Mouse (Mus musculus) right cerebral cortex, postnatal 10 days (tissue): ENCODE data around the gene Nupr1l.
"Not testable (repeated sequence)": the region's sequence is repeated elsewhere in the genome, so short reads cannot be mapped to it uniquely, and the experiment has no call there.

Experiments
- DNase-seq, 2 experiments: peaks; one replicate each; pipeline ENCODE4 v3.0.0; 2021; ENCODE audit warnings: low spot score in 2 of 2

The Nupr1l gene

DNA sequence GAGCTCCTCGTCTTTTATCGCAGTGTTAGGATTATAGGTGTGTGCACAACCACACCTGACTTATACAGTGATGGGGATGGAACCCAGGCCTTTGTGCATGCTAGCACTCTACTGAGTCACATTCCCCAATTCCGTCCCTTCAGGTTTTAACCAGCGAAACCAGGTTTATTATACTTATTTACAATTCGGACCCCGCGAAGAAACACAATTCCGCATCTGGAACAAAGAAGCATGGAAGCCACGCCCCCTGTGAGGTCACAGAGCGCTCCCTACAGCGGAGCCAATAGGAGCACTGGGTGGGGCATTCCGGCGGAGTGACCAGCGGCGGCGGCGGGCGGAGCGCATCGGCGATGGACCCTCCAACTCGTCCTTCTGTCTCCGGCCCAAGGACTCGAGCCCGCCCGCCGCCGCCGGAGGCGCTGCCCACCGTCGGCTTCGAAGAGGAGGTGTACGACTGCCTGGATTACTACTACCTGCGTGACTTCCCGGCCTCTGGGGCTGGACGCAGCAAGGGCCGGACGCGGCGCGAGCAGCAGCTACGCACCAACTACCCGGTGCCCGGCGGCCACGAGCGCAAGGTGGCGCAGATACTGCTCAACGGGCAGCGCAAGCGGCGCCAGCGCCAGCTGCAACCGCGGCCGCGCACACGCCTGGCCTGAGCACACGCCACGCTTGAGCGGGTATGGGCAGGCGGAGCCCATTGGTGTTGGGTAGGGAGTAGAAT is at the start of gene Nupr1l:
Gene Nupr1l, plus strand, starts transcription at position 299 of the 724 bp plus-strand sequence.
- DNase-seq: peak; percentile 93 to 94

DNA sequence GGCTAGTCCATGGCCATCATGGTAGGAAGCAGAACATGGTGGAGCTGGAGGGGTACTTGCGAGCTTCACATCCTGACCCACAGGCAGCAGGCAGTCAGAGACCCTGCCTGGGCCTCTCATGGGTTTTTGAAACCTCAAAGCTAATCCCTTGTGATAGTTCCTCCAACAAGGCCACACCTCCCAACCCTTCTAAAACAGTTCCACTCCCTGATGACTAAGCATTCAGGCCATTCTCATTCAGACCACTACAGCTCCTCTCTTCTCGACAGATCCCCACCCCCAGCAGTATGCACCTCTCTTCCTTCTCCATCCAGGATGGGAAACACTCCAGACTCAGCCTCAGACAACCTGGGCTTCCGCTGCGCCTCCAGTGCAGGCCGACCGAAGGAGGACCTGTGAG is 46.0 kb upstream of the Nupr1l start:
- no peak for DNase-seq

DNA sequence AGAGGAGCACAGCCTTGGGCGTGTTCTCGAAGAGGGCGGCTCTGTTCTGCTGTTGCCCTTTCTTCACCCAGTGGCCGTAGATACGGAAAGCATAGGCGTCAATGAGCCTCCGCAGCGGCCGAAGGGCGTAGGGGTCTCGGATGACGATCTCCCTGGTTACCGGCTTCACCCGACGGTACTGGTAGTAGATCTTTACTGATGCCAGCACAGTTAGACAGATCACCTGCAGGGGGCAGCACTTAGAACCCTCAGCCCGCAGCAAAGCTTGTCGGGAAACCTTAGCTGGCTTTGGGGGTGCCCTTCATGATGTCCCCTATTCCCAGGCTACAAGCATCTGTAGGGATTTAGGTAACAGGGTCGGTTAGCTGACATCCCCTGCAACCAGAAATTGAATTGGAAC is 43.9 kb upstream of the Nupr1l start:
- peak; percentile 63 to 70 for DNase-seq

DNA sequence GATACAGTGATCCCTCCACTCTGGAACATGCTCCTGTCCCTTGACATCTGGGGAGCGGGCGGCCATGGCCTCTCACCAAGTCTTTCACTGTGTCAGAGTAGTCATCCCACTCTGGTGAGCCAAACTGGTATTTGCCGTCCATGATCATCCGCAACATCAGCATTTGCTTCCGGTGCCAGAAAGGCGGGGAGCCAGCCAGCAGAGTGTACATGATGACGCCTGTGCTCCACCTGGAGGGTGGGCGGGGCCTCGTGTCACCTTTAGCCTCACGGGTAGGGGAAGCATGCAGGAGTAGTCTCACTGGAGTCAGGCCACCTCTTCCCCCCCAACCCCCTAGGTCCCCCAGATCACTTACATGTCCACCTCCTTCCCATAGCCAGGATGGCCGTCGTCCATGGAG is 42.5 kb upstream of the Nupr1l start:
- no peak for DNase-seq

DNA sequence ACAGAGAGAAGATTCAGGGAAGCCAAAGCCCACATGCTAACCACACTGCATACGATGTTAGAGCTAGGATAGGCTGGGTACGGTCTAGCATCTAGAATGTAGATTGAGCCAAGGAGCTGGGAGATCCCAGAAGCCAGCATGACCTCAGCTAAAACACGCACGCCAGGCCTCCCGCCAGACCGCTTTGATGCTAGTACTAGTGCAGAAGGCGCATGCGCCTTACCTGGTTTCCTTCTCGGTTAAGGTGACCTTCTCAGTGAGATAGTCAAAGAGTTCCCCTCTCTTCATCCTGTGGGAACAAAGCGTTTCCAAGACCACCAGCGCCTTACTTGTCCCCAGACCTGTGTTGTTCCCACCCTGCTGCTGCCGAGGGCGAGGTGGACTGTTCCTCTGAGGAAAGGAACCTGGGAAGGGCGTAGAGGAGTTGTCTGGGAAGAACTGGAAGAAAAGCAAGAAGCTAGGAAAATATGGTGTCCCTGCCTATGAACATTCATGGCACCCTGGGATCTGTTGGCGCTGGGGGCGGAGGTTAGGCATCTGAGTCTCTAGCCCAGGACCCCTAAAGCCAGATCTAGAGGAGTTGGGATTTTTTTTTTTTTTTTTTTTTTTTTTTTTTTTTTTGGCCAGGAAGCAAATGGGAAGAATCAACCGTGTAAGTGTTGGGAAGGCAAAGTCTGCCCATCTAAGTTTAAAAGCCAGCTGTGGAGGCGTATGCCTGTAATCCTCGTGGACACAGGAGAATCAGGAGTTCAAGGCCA is 38.9 kb upstream of the Nupr1l start:
- no peak for DNase-seq

DNA sequence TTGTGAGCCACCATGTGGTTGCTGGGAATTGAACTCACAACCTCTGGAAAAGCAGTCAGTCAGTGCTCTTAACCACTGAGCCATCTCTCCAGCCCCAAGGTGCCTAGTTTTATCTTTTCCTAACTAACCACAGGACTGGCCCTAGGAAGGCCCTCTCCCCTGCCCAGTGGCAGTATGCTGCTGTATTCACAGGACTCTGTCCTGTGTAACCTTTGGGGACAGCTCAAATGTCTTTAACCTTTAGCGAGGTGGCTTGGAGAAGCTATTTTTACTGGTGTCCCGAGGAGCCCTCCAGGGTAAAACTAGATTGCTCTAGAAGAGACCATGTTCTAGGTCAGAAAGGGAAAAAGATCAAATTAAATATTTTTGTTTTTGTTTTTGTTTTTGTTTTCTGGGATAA is 37.1 kb upstream of the Nupr1l start:
- DNase-seq: no peak

DNA sequence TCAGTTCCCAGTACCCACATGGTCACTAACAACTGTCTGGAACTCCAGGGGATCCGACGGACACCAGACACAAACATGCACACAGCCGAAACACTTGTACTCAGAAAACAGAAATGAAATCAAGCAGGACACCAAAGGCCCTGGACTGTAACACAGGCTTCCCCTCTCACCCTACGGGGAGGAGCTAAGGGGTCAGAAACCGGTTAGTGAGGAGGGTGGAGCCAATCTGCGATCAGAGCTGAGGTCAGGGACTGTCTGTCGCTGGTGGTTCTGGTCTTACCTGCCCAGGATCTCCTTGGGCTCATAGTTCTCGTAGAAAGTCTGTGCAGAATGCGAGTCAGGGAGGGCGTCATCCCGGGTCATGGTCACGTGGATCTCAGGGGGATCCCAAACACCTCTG is 34.4 kb upstream of the Nupr1l start:
- DNase-seq: no peak

DNA sequence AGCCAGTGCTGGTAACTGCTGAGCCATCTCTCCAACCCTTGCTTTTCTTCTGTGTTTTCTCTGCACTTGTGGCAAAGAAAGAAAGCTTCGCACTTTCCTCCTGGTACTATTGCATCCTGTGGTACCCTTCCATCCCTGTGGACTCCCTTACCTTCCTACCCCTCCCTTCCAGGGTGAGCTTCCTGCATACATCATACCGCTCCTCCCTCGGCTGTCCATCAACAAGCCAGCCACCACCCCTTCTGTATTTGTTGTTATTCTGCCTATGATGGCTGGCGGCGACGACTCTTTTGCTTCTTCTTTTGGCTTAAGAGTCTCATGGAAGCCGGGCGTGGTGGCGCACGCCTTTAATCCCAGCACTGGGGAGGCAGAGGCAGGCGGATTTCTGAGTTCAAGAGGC is 33.2 kb upstream of the Nupr1l start:
- no peak for DNase-seq

DNA sequence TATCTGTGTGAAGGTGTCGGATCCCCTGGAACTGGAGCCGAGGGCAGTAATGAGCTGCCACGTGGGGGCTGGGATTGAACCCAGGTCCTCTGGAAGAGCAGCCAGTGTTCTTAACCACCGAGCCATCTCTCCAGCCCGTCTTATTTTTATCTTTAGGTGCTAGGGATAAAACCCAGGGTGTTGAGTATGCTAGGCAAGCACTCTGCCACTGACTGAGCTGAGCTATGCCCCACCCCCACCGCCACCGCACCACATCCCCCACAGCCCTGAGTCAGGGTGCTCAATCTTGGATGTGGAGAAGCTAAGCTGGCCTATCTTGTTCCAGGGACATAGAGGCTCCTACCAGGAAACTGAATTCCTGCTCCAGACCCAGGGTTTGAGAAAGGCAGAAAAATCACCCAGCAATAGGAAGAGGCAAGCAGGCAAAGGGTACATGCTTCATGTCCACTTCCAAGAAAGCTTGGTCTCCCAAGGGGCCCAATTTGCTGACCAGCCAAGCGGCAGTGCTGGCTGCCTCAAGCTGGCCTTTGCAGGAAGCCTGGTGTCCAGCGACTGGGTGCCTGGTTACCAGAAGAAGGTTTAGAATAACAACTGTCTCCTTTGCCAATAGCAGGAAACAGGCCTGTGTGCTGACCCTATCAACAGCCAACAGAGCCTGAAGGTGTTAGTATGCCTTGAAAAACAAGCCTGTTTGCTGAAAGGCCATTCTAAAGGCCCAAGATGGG is 30.4 kb upstream of the Nupr1l start:
- DNase-seq: peak; percentile 63 to 78

DNA sequence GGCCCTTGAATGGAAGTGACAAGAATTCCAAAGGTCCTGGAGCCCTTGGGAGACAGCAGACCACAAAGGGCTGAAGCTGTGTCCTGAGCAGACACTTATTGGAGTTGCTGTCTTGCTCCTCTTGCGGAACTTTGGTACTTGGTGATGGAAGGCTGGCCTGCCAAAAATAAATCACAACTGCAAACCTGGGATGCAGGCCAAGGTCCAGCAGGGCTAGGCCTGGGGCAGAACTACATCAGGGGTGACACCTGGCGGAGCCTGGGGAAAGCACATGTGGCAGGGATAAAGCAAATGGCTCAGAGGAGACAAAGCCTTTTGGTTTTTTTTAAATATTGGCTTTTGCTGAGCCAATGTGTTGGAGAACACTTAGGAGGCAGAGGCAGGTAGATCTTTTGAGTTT is 29.4 kb upstream of the Nupr1l start:
- DNase-seq: peak; percentile 66 to 72

DNA sequence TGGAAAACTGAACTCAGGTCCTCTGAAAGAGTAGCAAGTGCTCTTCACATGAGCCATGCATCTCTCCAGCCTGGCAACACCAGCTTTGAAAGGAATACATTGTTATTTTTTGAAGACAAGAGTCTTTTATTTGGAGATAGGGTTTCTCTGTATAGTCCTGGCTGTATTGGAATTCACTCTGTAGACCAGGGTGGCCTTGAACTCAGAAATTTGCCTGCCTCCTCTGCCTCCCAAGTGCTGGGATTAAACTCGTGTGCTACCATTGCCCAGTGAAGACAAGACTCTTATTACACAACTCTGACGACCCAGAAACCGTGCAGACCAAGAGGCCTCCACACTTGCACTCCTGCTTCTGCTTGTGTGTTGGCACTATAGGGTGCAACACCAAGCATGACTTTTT is 28.5 kb upstream of the Nupr1l start:
- DNase-seq: no peak

DNA sequence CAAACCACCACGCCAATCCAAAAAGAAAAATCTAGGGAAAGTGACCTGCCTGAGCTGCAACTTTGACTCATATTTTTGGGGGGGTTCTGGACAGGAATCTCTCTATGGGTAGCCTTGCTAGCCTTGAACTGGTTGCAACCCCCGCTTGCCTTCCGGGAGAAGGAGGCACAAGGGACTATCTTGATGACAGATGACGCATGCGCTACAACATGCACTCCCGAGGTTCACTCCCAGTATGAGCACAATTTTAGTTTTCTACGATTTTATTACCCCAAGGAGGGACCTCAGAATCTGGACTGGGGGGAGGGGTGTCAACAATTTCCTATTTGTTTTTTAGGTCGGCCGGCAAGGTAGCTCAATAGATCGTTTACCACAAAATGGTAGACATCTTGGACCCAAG is 22.1 kb upstream of the Nupr1l start:
- DNase-seq: no peak

DNA sequence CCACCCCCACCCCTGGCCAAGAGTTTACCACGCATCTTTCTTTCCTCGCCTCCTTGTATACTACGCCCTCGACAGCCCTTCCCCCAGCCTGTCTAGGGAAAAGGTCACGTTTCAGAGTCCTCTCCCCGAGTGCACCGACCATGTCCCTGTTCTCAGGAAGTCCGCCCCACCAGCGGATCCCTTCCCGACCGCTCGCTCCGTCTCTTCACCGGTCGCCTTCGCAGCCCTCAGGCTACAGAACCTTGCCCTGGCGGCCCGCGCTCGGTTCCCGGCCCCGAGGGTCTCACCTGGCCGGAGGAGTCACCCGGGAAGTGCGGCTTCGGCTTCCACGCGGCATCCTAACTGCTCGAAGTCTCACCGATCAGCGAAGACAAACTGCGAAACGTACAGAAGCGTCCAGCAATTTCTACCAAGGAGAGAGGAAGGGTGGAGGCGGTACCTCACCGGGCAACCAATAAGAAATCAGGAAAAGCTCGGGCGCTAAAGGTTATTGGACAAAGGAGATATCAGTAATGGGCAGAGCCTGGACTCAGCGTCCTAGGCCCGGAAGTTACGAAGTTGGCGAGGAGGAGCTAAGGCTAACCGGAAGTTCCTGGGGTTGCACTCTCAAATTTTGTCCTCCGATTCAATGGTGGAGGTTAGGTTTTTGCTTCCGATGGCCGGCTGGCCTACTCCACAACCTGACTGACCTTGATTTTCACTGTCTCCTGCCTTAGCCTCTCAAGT is 21.3 kb upstream of the Nupr1l start, which contains the start of gene Chchd2:
Gene Chchd2, minus strand, starts transcription at position 560 of the 726 bp plus-strand sequence.
- peak; percentile 96 to 98 for DNase-seq

DNA sequence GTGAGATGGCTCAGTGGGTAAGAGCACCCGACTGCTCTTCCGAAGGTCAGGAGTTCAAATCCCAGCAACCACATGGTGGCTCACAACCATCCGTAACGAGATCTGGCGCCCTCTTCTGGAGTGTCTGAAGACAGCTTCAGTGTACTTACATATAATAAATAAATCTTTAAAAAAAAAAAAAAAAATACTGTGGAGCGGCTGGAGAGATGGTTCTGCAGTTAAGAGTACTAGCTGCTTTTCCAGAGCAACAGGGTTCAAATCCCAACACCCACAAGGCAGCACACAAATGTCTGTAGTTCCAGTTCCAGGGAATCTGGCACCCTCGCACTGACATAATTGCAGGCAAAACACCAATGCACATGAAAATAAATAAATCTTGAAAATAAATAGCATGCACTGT is 17.9 kb upstream of the Nupr1l start:
- DNase-seq: not testable (repeated sequence)

DNA sequence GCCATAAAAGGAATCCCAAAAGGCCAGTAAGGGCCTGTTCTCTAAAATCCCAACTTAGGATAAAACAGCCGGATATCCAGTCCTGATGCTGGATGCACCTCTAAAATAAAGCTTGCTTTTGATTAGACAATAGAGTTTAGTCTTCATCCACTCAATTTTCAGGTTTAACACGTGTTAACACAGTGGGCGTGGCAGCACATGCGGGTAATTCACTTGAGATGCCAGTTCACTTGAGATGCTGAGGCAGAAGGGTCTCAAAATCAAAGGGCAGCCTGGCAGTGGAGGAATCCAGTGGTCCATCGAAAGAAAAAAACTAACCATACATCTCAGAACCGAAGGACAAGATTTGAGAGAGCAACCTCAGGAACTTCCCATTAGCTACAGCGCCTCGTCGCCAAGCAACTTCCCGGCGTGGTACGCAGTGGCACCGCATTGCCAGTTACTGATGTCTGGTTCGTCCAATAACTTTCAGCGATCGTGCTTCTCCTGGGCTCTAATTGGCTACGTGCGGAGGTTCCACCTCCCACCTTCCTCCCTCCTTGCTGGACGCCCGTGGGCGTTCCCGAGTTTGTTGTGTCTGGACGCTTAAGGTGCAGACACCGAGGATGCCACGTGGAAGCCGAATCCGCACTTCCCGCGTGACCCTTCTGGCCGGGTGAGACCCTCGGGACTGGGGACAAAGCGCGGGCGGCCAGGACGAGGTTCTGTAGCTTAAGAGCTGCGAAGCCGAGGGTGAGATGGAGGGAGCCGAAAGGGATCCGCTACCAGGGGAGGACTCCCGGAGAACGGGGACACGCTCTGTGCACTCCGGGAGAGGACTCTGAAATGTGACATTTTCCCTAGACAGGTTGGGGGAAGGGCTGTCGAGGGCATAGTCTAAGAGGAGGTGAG is 12.9 kb upstream of the Nupr1l start, which contains the start of gene Zbed5:
Gene Zbed5, plus strand, starts transcription at position 526 of the 891 bp plus-strand sequence.
- DNase-seq: peak; percentile 94 to 95

DNA sequence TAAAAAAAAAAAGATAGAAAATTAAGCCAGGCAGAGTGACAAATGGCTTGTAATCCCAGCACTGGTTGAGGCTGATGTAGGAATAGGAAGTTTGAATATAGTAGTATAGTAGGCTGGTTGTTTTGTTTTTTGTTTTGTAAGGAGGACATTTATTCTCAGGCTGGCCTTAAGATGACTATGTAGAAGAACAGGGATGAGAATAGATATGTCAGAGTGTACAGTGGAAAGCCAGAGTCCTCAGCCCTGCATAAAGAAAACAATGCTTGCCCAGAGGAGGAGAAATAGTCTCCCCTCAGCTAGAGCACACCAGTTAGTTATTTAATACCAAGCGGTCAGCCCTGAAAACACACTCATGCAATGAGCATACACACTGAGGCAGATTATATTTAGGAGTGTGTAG is 9.9 kb upstream of the Nupr1l start, which contains the start of gene Phkg1:
Gene Phkg1, minus strand, starts transcription at position 101 of the 400 bp plus-strand sequence.
- no peak for DNase-seq

DNA sequence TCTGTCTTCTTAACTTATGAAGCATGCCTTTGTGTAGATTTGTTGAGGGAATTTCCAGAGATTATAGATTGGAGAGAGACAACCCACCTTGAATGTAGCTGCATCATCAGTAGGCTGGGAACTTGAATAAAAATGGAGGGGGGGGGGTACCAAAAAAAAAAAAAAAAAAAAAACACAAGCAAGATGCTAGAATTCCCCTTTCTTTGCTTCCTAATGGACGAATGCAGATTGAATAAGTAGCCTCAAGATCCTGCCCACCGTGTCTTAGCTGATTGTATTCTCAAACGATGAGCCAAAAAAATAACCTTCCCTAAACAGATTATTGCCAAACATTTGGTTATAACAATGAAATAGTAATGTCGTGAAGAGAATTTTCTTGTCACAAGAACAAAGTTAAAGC is 565 bp upstream of the Nupr1l start:
- DNase-seq: no peak

DNA sequence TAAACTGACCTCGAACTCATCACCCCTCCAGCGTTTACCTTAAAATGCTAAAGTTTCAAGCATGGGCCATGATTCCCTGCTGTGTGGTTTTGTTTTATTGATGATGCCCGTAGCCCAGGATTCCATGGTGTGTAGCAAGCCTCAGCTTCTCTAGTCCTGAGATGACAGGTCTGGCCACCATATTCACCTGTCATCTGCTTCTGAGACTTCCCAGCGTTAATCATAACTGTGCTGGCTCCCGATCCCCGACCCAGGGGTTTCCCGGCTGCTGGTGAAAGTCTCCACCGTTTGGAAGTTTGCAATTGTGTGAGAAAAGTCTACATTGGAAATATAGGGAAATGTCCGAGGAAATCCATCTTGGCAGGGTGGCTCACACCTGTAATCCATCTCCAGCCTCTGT is 807 bp downstream of the Nupr1l start:
- DNase-seq: no peak

DNA sequence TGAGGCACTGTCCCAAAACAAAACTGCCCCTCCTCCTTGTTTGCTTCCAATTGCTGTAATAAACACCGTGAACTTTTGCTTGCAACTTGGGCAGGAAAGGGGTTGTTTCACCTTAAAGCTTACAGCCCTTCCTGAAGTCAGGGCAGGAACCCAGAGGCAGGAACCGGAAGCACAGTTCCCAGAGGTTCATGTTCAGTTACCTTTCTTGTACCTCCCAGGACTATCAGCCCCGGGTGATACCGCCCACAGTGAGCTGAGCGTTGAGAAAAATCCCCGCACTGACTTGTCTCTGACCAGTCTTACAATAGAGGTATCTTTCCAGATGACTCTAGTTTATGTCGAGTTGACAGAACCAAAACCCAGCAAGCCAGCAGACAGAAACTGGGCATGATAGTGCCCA is 1.3 kb downstream of the Nupr1l start:
- DNase-seq: no peak

DNA sequence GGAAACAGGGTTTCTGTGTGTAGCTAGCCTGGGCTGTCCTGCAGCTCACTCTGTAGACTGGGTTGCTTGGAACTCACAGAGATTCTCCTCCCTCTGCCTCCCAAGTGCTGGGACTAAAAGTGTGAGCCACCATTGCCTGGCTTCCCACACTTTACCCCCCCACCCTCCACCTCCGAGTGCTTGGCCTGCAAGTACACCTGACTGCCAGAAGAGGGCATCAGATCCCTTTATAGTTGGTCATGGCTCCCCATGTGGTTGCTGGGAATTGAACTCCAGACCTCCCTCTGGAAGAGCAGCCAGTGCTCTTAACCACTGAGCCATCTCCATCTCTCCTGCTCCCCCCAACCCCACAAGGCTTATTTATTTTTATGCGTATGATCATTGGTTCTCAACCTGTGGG is 5.7 kb downstream of the Nupr1l start:
- DNase-seq: no peak

DNA sequence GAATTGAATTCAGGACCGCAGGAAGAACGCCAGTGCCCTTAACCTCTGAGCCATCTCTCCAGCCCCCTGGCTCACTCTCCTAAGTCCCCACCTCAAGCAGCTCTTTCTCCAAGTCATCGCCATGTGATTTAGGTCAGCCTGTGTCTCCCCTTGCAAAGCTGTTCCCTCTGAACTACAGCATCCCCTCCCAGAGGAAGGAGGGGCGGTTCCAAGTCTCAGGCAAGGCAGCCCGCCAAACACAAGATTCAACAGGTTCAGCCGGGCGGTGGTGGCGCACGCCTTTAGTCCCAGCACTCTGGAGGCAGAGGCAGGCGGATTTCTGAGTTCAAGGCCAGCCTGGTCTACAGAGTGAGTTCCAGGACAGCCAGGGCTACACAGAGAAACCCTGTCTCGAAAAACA is 7.2 kb downstream of the Nupr1l start:
- DNase-seq: not testable (repeated sequence)
